Mouse (Mus musculus): ENCODE data around the gene Ifna11. TPM values are rescaled to one million over a fixed set of nuclear protein-coding genes. Genes with fewer than 3 reads are reported as not detected.
"Not testable (repeated sequence)": the region's sequence is repeated elsewhere in the genome, so short reads cannot be mapped to it uniquely, and the experiment has no call there.

The Ifna11 gene
- polyA plus RNA-seq (2011; ENCODE audit: insufficient read depth, insufficient read length, low replicate concordance, missing spikeins), result not detected in 2 replicates

GRCm38 (mm10) chr4:88819659-88820058 lies at the start of gene Ifna11:
Ifna11 (plus strand) TSS chr4:88819959.
- TF ChIP-seq POLR2A (IDR thresholded peaks at IDR 0.05; ENCODE audit: borderline replicate concordance, control insufficient read depth, low read depth, low read length), result no peak
- TF ChIP-seq CTCF (IDR thresholded peaks at IDR 0.05; ENCODE audit: control insufficient read depth, insufficient read depth, low read length), result no peak
- Histone ChIP-seq H3K4me1 (ENCODE audit: control insufficient read depth, insufficient read depth, low read length) (no peaks in the 10 kb centered on the region), H3K27ac (ENCODE audit: control insufficient read depth, insufficient read depth, low read depth, low read length, poor library complexity) (no peak within 1 kb of the TSS), H3K4me3 (replicated peaks; ENCODE audit: control insufficient read depth, low read depth, low read length) (no peak within 1 kb of the TSS)
- WGBS, result 82% methylated on average over 1 of the region's 1 CpGs

- H3K4me1 ChIP-seq (ENCODE audit: control insufficient read depth, insufficient read depth, low read length); H3K27ac ChIP-seq (ENCODE audit: control insufficient read depth, insufficient read depth, low read depth, low read length, poor library complexity); H3K4me3 ChIP-seq (replicated peaks; ENCODE audit: control insufficient read depth, low read depth, low read length): not testable (repeated sequence)
- no CpG with 5 or more reads among the region's 32 CpGs for WGBS
Measured at GRCm38 (mm10) chr4:88773534-88773933, 46.2 kb upstream of the Ifna11 start, which contains the start of gene Gm13290. Gm13290 (plus strand) TSS chr4:88773834.

GRCm38 (mm10) chr4:88776622-88777021 lies 43.1 kb upstream of the Ifna11 start, which contains the start of gene Gm13289:
Gm13289 (plus strand) TSS chr4:88776922.
- whole genome bisulfite sequencing, result no CpG with 5 or more reads among the region's 29 CpGs
- H3K4me1 ChIP-seq (ENCODE audit: control insufficient read depth, insufficient read depth, low read length); H3K4me3 ChIP-seq (replicated peaks; ENCODE audit: control insufficient read depth, low read depth, low read length): not testable (repeated sequence)

GRCm38 (mm10) chr4:88779550-88779949 lies 40.2 kb upstream of the Ifna11 start, which contains the start of gene Gm13272:
Gm13272 (plus strand) TSS chr4:88779850.
- H3K4me3 ChIP-seq (replicated peaks; ENCODE audit: control insufficient read depth, low read depth, low read length); H3K4me1 ChIP-seq (ENCODE audit: control insufficient read depth, insufficient read depth, low read length); H3K27ac ChIP-seq (ENCODE audit: control insufficient read depth, insufficient read depth, low read depth, low read length, poor library complexity): not testable (repeated sequence)
- no CpG with 5 or more reads among the region's 29 CpGs for WGBS

More at GRCm38 (mm10) chr4:88776622-88777021, 43.1 kb upstream of the Ifna11 start, which contains the start of gene Gm13289:
- H3K27ac ChIP-seq (ENCODE audit: control insufficient read depth, insufficient read depth, low read depth, low read length, poor library complexity), result not testable (repeated sequence)

GRCm38 (mm10) chr4:88780320-88780719 lies 39.4 kb upstream of the Ifna11 start:
- not testable (repeated sequence) for H3K27ac ChIP-seq (ENCODE audit: control insufficient read depth, insufficient read depth, low read depth, low read length, poor library complexity); H3K4me3 ChIP-seq (replicated peaks; ENCODE audit: control insufficient read depth, low read depth, low read length); H3K4me1 ChIP-seq (ENCODE audit: control insufficient read depth, insufficient read depth, low read length)
- 67% methylated on average over 16 of the region's 18 CpGs for WGBS

GRCm38 (mm10) chr4:88781831-88782230 lies 37.9 kb upstream of the Ifna11 start, which contains the start of gene Ifnz:
Ifnz (plus strand) TSS chr4:88782131.
- peak within 1 kb of the TSS; percentile 69; the same call in 1 of the 2 replicates for H3K27ac ChIP-seq (ENCODE audit: control insufficient read depth, insufficient read depth, low read depth, low read length, poor library complexity)
- H3K4me3 ChIP-seq (replicated peaks; ENCODE audit: control insufficient read depth, low read depth, low read length); H3K4me1 ChIP-seq (ENCODE audit: control insufficient read depth, insufficient read depth, low read length): not testable (repeated sequence)
- WGBS, result 8% methylated on average over 5 of the region's 7 CpGs

- under 1% methylated on average over 16 of the region's 31 CpGs for WGBS
Measured at GRCm38 (mm10) chr4:88782335-88782734, 37.4 kb upstream of the Ifna11 start.

GRCm38 (mm10) chr4:88785409-88785808 lies 34.4 kb upstream of the Ifna11 start, which contains the start of gene Gm13276:
Gm13276 (plus strand) TSS chr4:88785709.
- H3K4me1 ChIP-seq (ENCODE audit: control insufficient read depth, insufficient read depth, low read length); H3K4me3 ChIP-seq (replicated peaks; ENCODE audit: control insufficient read depth, low read depth, low read length); H3K27ac ChIP-seq (ENCODE audit: control insufficient read depth, insufficient read depth, low read depth, low read length, poor library complexity): not testable (repeated sequence)
- no CpG with 5 or more reads among the region's 27 CpGs for WGBS

More at GRCm38 (mm10) chr4:88782335-88782734, 37.4 kb upstream of the Ifna11 start:
- not testable (repeated sequence) for H3K4me3 ChIP-seq (replicated peaks; ENCODE audit: control insufficient read depth, low read depth, low read length); H3K4me1 ChIP-seq (ENCODE audit: control insufficient read depth, insufficient read depth, low read length)
- peak overlapping the region; percentile 69; the same call in 1 of the 2 replicates for H3K27ac ChIP-seq (ENCODE audit: control insufficient read depth, insufficient read depth, low read depth, low read length, poor library complexity)

- not testable (repeated sequence) for H3K4me1 ChIP-seq (ENCODE audit: control insufficient read depth, insufficient read depth, low read length); H3K4me3 ChIP-seq (replicated peaks; ENCODE audit: control insufficient read depth, low read depth, low read length); H3K27ac ChIP-seq (ENCODE audit: control insufficient read depth, insufficient read depth, low read depth, low read length, poor library complexity)
- TF ChIP-seq CTCF (IDR thresholded peaks at IDR 0.05; ENCODE audit: control insufficient read depth, insufficient read depth, low read length), result peak; percentile 45
- 0% methylated on average over 3 of the region's 28 CpGs for WGBS
Measured at GRCm38 (mm10) chr4:88788402-88788801, 31.4 kb upstream of the Ifna11 start, which contains the start of gene Gm13277. Gm13277 (plus strand) TSS chr4:88788632.

GRCm38 (mm10) chr4:88791250-88791649 lies 28.5 kb upstream of the Ifna11 start, which contains the start of gene Gm13278:
Gm13278 (plus strand) TSS chr4:88791550.
- not testable (repeated sequence) for H3K27ac ChIP-seq (ENCODE audit: control insufficient read depth, insufficient read depth, low read depth, low read length, poor library complexity); H3K4me1 ChIP-seq (ENCODE audit: control insufficient read depth, insufficient read depth, low read length); H3K4me3 ChIP-seq (replicated peaks; ENCODE audit: control insufficient read depth, low read depth, low read length)
- WGBS, result no CpG with 5 or more reads among the region's 28 CpGs

GRCm38 (mm10) chr4:88793936-88794675 lies 25.7 kb upstream of the Ifna11 start, which contains the start of gene Gm13275:
Gm13275 (plus strand) TSS chr4:88794487.
- H3K4me3 ChIP-seq (replicated peaks; ENCODE audit: control insufficient read depth, low read depth, low read length); H3K4me1 ChIP-seq (ENCODE audit: control insufficient read depth, insufficient read depth, low read length); H3K27ac ChIP-seq (ENCODE audit: control insufficient read depth, insufficient read depth, low read depth, low read length, poor library complexity): not testable (repeated sequence)
- 0% methylated on average over 18 of the region's 52 CpGs for whole genome bisulfite sequencing

GRCm38 (mm10) chr4:88797097-88797496 lies 22.7 kb upstream of the Ifna11 start, which contains the start of gene Gm13279:
Gm13279 (plus strand) TSS chr4:88797397.
- H3K4me3 ChIP-seq (replicated peaks; ENCODE audit: control insufficient read depth, low read depth, low read length); H3K4me1 ChIP-seq (ENCODE audit: control insufficient read depth, insufficient read depth, low read length); H3K27ac ChIP-seq (ENCODE audit: control insufficient read depth, insufficient read depth, low read depth, low read length, poor library complexity): not testable (repeated sequence)
- no CpG with 5 or more reads among the region's 28 CpGs for WGBS

- 2% methylated on average over 6 of the region's 7 CpGs for WGBS
- not testable (repeated sequence) for H3K4me1 ChIP-seq (ENCODE audit: control insufficient read depth, insufficient read depth, low read length)
Measured at GRCm38 (mm10) chr4:88799365-88799764, 20.4 kb upstream of the Ifna11 start, which contains the start of gene Gm13285. Gm13285 (plus strand) TSS chr4:88799665.

More at GRCm38 (mm10) chr4:88799365-88799764, 20.4 kb upstream of the Ifna11 start, which contains the start of gene Gm13285:
- not testable (repeated sequence) for H3K4me3 ChIP-seq (replicated peaks; ENCODE audit: control insufficient read depth, low read depth, low read length); H3K27ac ChIP-seq (ENCODE audit: control insufficient read depth, insufficient read depth, low read depth, low read length, poor library complexity)
